Mouse (Mus musculus) thymus, postnatal 0 days (tissue): Measurements from ENCODE around the gene Tll2. TPM values are rescaled to one million over a fixed set of nuclear protein-coding genes. Genes with fewer than 3 reads are reported as not detected.

Experiments used
- polyA plus RNA-seq: library from polyadenylated mRNA; unstranded; fragments of >200 nt; fragmentation: Nextera tagmentation; extraction: Ambion mirVana; gene quantifications from 2 replicates; pipeline ENCODE4 v1.2.1, GENCODE M21; 2015

Gene Tll2
- polyA plus RNA-seq, 1 experiment from 2014 or later, result 0.08 TPM

Other genes with a start within 250 kb of the Tll2 start
- 4.7 and 5.5 TPM in 2 replicates for gene Blnk, start 212.3 kb downstream of the Tll2 start, polyA plus RNA-seq
- gene Dntt, start 177.6 kb downstream of the Tll2 start, polyA plus RNA-seq, result 140 and 151 TPM in 2 replicates
- gene Opalin, start 129.7 kb downstream of the Tll2 start, polyA plus RNA-seq, result 0.09 and 0.12 TPM in 2 replicates
- gene Tm9sf3, start 57.2 kb upstream of the Tll2 start, polyA plus RNA-seq, result 118 and 131 TPM in 2 replicates
- 3.3 and 3.6 TPM in 2 replicates for gene Pik3ap1, start 178.3 kb upstream of the Tll2 start, polyA plus RNA-seq